Mouse (Mus musculus) limb, embryonic 11.5 days (tissue): ENCODE data around the gene Zfp598. TPM values are rescaled to one million over a fixed set of nuclear protein-coding genes. Genes with fewer than 3 reads are reported as not detected.

Source experiments
- ATAC-seq: fragments of 200-750 bp; cut with Nextera tagmentation; 2 replicates; pipeline ENCODE4 v1.8.0; 2017; ENCODE audit warnings: low read depth; ENCODE audit not compliant: insufficient number of reproducible peaks, low FRiP score, low TSS enrichment
- DNase-seq: peaks from one replicate; pipeline ENCODE4 v3.0.0-alpha.2; 2015; ENCODE audit warnings: low spot score
- H3K27ac ChIP-seq: fragments of 300-500 bp; sonication (generic); replicated peaks from 2 replicates; pipeline ENCODE4 v1.5.1; 2014; ENCODE audit warnings: low read depth, mild to moderate bottlenecking, low read length
- H3K27me3 ChIP-seq: fragments of 300-500 bp; sonication (generic); 2 replicates; pipeline ENCODE4 v1.6.1; 2014; ENCODE audit warnings: mild to moderate bottlenecking, low read length, mixed read lengths; ENCODE audit not compliant: control insufficient read depth, insufficient read depth
- H3K36me3 ChIP-seq: fragments of 300-500 bp; sonication (generic); 2 replicates; pipeline ENCODE4 v1.6.1; 2014; ENCODE audit warnings: mild to moderate bottlenecking, low read length, moderate library complexity, mixed read lengths; ENCODE audit not compliant: control insufficient read depth, insufficient read depth
- H3K4me1 ChIP-seq: fragments of 300-500 bp; sonication (generic); 2 replicates; pipeline ENCODE4 v1.6.1; 2014; ENCODE audit warnings: low read length, mixed read lengths; ENCODE audit not compliant: control insufficient read depth, insufficient read depth
- H3K4me2 ChIP-seq: fragments of 300-500 bp; sonication (generic); 2 replicates; pipeline ENCODE4 v1.6.1; 2014; ENCODE audit warnings: low read depth, mild to moderate bottlenecking, moderate library complexity; ENCODE audit not compliant: severe bottlenecking
- H3K4me3 ChIP-seq: fragments of 300-500 bp; sonication (generic); 2 replicates; pipeline ENCODE4 v1.5.1; 2014; ENCODE audit warnings: low read depth, low read length
- H3K9ac ChIP-seq: fragments of 300-500 bp; sonication (generic); 2 replicates; pipeline ENCODE4 v1.6.1; 2014; ENCODE audit warnings: mild to moderate bottlenecking, low read length
- H3K9me3 ChIP-seq: fragments of 300-500 bp; sonication (generic); 2 replicates; pipeline ENCODE4 v1.6.1; 2016; ENCODE audit warnings: low read length; ENCODE audit not compliant: control insufficient read depth
- WGBS: fragments of 180-500 bp; shearing (Covaris S2); extraction: QIAGEN DNeasy Blood & Tissue Kit; methylation state at CpG from one replicate; pipeline ENCODE4 v1.1.7; 2014; 5-methylcytosine and 5-hydroxymethylcytosine counted together
- polyA plus RNA-seq: library from polyadenylated mRNA; unstranded; fragments of >200 nt; fragmentation: Nextera tagmentation; extraction: Ambion mirVana; gene quantifications from 2 replicates; pipeline ENCODE4 v1.2.1, GENCODE M21; 2014

Gene Zfp598
- polyA plus RNA-seq, 1 experiment from 2014 or later, result 36.3 TPM

- H3K4me1 ChIP-seq, result 0 out of 2 replicates have a peak, but pooled peaks cover 5% of the 10 kb centered on the region
- peaks cover 3% of the 10 kb centered on the region; the same call in 1 of the 2 replicates for H3K36me3 ChIP-seq
- H3K9me3 ChIP-seq, result no peaks in the 10 kb centered on the region
- no peak overlapping the region for H3K9ac ChIP-seq
- peak overlapping the region; percentile 18 for H3K4me2 ChIP-seq
- H3K27ac ChIP-seq, result no peak overlapping the region
- H3K27me3 ChIP-seq, result peaks cover 36% of the 10 kb centered on the region
- 25% methylated on average over 16 of the region's 16 CpGs for WGBS
- ATAC-seq, result no peak
- DNase-seq, result peak; percentile 66
- H3K4me3 ChIP-seq, result no peak overlapping the region
These were observed 17.0 kb downstream of the Zfp598 start for GRCm38 (mm10) chr17:24686514-24686913.

- DNase-seq (peak; percentile 59), ATAC-seq (no peak)
- peaks cover 2% of the 10 kb centered on the region; the same call in 1 of the 2 replicates for H3K36me3 ChIP-seq
- 0 out of 2 replicates have a peak, but pooled peaks cover 5% of the 10 kb centered on the region for H3K4me1 ChIP-seq
- no peaks in the 10 kb centered on the region for H3K9me3 ChIP-seq
- H3K9ac ChIP-seq, result no peak overlapping the region
- H3K4me3 ChIP-seq, result peak overlapping the region; percentile 12
- no peak overlapping the region for H3K27ac ChIP-seq
- H3K27me3 ChIP-seq, result peaks cover 36% of the 10 kb centered on the region
- H3K4me2 ChIP-seq, result peak overlapping the region; percentile 30
- WGBS, result under 1% methylated on average over 24 of the region's 25 CpGs
These were observed 17.7 kb downstream of the Zfp598 start for GRCm38 (mm10) chr17:24687146-24687595.

- WGBS, result 19% methylated on average over 23 of the region's 23 CpGs
- DNase-seq, result no peak
- H3K36me3 ChIP-seq, result peaks cover 6% of the 10 kb centered on the region
- no peaks in the 10 kb centered on the region for H3K9me3 ChIP-seq
- H3K27me3 ChIP-seq, result peaks cover 36% of the 10 kb centered on the region
- H3K4me3 ChIP-seq, result peak overlapping the region; percentile 12
- ATAC-seq, result no peak
- H3K4me1 ChIP-seq, result 0 out of 2 replicates have a peak, but pooled peaks cover 5% of the 10 kb centered on the region
- H3K27ac ChIP-seq, result no peak overlapping the region
- H3K9ac ChIP-seq, result no peak overlapping the region
- peak overlapping the region; percentile 30 for H3K4me2 ChIP-seq
These were observed 18.1 kb downstream of the Zfp598 start for GRCm38 (mm10) chr17:24687599-24687998.

GRCm38 (mm10) chr17:24689251-24690081 is 20.0 kb downstream of the Zfp598 start, which contains the start of gene Syngr3:
Syngr3 (minus strand) TSS chr17:24689955.
- Histone ChIP-seq H3K27ac (no peak within 1 kb of the TSS), H3K9ac (peak within 1 kb of the TSS; percentile 60), H3K27me3 (peaks cover 36% of the 10 kb centered on the region), H3K4me2 (peak within 1 kb of the TSS; percentile 94), H3K4me1 (0 out of 2 replicates have a peak, but pooled peaks cover 5% of the 10 kb centered on the region), H3K4me3 (peak within 1 kb of the TSS; percentile 68), H3K9me3 (no peaks in the 10 kb centered on the region), H3K36me3 (peaks cover 7% of the 10 kb centered on the region)
- DNase-seq (peak; percentile 53), ATAC-seq (no peak)
- WGBS, result under 1% methylated on average over 55 of the region's 55 CpGs

- H3K4me1 ChIP-seq, result peaks cover 14% of the 10 kb centered on the region; the same call in 1 of the 2 replicates
- 94% methylated on average over 5 of the region's 5 CpGs for WGBS
- H3K27me3 ChIP-seq, result peaks cover 34% of the 10 kb centered on the region
- peaks cover 7% of the 10 kb centered on the region for H3K36me3 ChIP-seq
- H3K4me3 ChIP-seq, result no peak overlapping the region
- H3K4me2 ChIP-seq, result no peak overlapping the region
- H3K27ac ChIP-seq, result no peak overlapping the region
- H3K9ac ChIP-seq, result no peak overlapping the region
- ATAC-seq, result no peak
- DNase-seq, result no peak
- H3K9me3 ChIP-seq, result no peaks in the 10 kb centered on the region
These were observed 22.9 kb downstream of the Zfp598 start for GRCm38 (mm10) chr17:24692385-24692784.

- ATAC-seq (peak; percentile 34; the same call in 1 of the 2 replicates), DNase-seq (peak; percentile 55)
- peaks cover 9% of the 10 kb centered on the region; the same call in 1 of the 2 replicates for H3K4me1 ChIP-seq
- H3K36me3 ChIP-seq, result peaks cover 10% of the 10 kb centered on the region
- peaks cover 3% of the 10 kb centered on the region for H3K27me3 ChIP-seq
- H3K27ac ChIP-seq, result peak overlapping the region; percentile 75
- 5% methylated on average over 51 of the region's 51 CpGs for WGBS
- H3K4me3 ChIP-seq, result peak overlapping the region; percentile 88
- H3K9me3 ChIP-seq, result no peaks in the 10 kb centered on the region
- H3K4me2 ChIP-seq, result peak overlapping the region; percentile 87
- H3K9ac ChIP-seq, result peak overlapping the region; percentile 79
These were observed 26.0 kb downstream of the Zfp598 start for GRCm38 (mm10) chr17:24695326-24696010.

- H3K9me3 ChIP-seq, result no peaks in the 10 kb centered on the region
- peak within 1 kb of the TSS; percentile 79 for H3K9ac ChIP-seq
- no peaks in the 10 kb centered on the region for H3K27me3 ChIP-seq
- peak within 1 kb of the TSS; percentile 88 for H3K4me3 ChIP-seq
- ATAC-seq (peak; percentile 84), DNase-seq (peak; percentile 87)
- peaks cover 9% of the 10 kb centered on the region; the same call in 1 of the 2 replicates for H3K4me1 ChIP-seq
- peaks cover 16% of the 10 kb centered on the region for H3K36me3 ChIP-seq
- under 1% methylated on average over 42 of the region's 76 CpGs for WGBS
- H3K27ac ChIP-seq, result peak within 1 kb of the TSS; percentile 75
- peak within 1 kb of the TSS; percentile 87 for H3K4me2 ChIP-seq
These were observed 26.7 kb downstream of the Zfp598 start, which contains the start of the genes Gfer and Noxo1 for GRCm38 (mm10) chr17:24696011-24696697. Gfer (minus strand) TSS chr17:24696156. Noxo1 (plus strand) TSS chr17:24696234.
